Mouse (Mus musculus): Measurements from ENCODE around the gene Ttc28. TPM values are rescaled to one million over a fixed set of nuclear protein-coding genes. Genes with fewer than 3 reads are reported as not detected.

Ttc28 gene
- polyA plus RNA-seq, 1 experiment from 2014 or later, result 9.0 TPM

DNA sequence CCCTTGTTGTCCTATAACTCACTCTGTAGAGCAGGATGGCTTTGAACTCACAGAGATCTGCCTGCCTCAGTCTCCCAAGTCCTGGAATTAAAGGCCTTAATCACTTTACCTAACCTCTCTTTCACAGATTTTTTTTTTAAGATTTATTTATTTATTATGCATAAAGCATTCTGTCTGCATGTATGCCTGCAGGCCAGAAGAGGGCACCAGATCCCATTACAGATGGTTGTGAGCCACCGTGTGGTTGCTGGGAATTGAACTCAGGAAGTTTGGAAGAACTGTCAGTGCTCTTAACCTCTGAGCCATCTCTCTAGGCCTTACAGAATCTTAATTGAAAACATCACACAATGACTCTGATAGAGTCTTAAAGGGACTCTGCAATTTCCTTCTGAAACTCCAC is 26.6 kb upstream of the Ttc28 start:
- peaks cover 4% of the 10 kb centered on the region; the same call in 1 of the 2 replicates for H3K36me3 ChIP-seq (ENCODE audit: control insufficient read depth, insufficient read depth, low read length)
- 85% methylated on average over 1 of the region's 1 CpGs for WGBS

DNA sequence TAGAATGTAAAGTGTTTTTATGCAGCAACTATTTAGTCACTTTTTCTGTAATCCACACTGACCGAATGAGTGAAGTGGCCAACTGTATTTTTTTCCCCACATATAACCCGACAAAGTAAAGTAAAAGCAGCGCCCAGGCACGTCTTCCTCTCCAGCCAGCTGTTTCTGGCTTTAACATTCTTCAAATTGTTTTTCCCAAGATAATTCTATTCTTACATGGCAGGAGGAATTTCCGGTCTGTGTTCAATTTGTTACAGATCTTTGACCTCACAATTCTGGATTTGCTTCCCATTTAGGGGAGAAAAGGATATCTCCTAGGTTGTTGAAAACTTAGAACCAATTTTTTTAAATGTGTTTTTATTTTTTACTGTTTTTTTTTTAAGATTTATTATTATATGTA is 22.5 kb upstream of the Ttc28 start:
- no peak overlapping the region for H3K27ac ChIP-seq (ENCODE audit: low read length)

More for the DNA sequence above, 26.6 kb upstream of the Ttc28 start:
- no peak overlapping the region for H3K9ac ChIP-seq (ENCODE audit: low read length)
- no peak overlapping the region for H3K27ac ChIP-seq (ENCODE audit: low read length)
- no peak for ATAC-seq (ENCODE audit: insufficient read depth, low FRiP score)
- H3K27me3 ChIP-seq (ENCODE audit: control insufficient read depth, insufficient read depth, low read length), result no peaks in the 10 kb centered on the region
- no peaks in the 10 kb centered on the region for H3K9me3 ChIP-seq (replicated peaks; ENCODE audit: control insufficient read depth, low read length)
- no peaks in the 10 kb centered on the region for H3K4me1 ChIP-seq (ENCODE audit: control insufficient read depth, insufficient read depth, low read length)
- H3K4me2 ChIP-seq (ENCODE audit: low read depth, low read length), result no peak overlapping the region
- no peak overlapping the region for H3K4me3 ChIP-seq (replicated peaks; ENCODE audit: low read length)

DNA sequence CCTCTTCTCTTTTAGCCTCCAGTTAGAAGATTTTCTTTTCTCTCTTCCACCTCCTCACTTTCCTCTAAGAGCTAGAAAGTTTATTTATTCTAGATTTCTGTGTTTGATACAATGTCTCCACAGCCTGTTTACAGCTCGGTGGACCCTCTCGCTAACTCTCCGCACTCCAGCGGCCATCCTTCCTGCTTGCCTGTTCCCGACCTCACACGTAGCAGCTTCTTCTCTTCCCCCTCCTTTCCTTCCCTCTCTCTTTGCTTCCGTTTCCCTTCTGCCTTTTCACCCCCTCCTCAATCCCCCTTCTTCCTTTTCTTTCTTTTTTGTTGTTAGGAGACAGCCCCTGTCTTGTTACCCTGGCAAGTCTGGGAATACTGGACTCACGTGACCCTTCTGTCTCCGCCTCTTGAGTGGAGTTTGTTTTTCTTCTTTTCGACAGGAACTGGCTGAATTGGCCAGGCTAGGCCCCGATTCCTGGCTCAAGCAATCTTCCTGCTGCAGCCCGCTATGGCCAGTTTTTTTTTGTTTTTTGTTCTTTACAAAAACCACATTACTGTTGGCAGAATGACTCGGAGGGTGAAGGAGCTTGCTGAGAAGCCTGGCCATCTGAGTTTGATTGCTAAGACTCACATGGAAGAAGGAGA is 20.5 kb upstream of the Ttc28 start:
- peak overlapping the region; percentile 78 for H3K27ac ChIP-seq (ENCODE audit: low read length)
- peak overlapping the region; percentile 47 for H3K4me2 ChIP-seq (ENCODE audit: low read depth, low read length)
- ATAC-seq (ENCODE audit: insufficient read depth, low FRiP score), result peak; percentile 83
- H3K9me3 ChIP-seq (replicated peaks; ENCODE audit: control insufficient read depth, low read length), result no peaks in the 10 kb centered on the region
- H3K9ac ChIP-seq (ENCODE audit: low read length), result peak overlapping the region; percentile 48; the same call in 1 of the 2 replicates
- H3K4me3 ChIP-seq (replicated peaks; ENCODE audit: low read length), result peak overlapping the region; percentile 27
- no peaks in the 10 kb centered on the region for H3K4me1 ChIP-seq (ENCODE audit: control insufficient read depth, insufficient read depth, low read length)
- H3K36me3 ChIP-seq (ENCODE audit: control insufficient read depth, insufficient read depth, low read length), result no peaks in the 10 kb centered on the region
- WGBS, result 15% methylated on average over 13 of the region's 13 CpGs
- H3K27me3 ChIP-seq (ENCODE audit: control insufficient read depth, insufficient read depth, low read length), result no peaks in the 10 kb centered on the region

More for the DNA sequence above, 22.5 kb upstream of the Ttc28 start:
- no peaks in the 10 kb centered on the region for H3K9me3 ChIP-seq (replicated peaks; ENCODE audit: control insufficient read depth, low read length)
- no peaks in the 10 kb centered on the region for H3K36me3 ChIP-seq (ENCODE audit: control insufficient read depth, insufficient read depth, low read length)
- no peak overlapping the region for H3K9ac ChIP-seq (ENCODE audit: low read length)
- no peaks in the 10 kb centered on the region for H3K4me1 ChIP-seq (ENCODE audit: control insufficient read depth, insufficient read depth, low read length)
- no peak for ATAC-seq (ENCODE audit: insufficient read depth, low FRiP score)
- no peak overlapping the region for H3K4me2 ChIP-seq (ENCODE audit: low read depth, low read length)
- H3K4me3 ChIP-seq (replicated peaks; ENCODE audit: low read length), result no peak overlapping the region
- 53% methylated on average over 5 of the region's 5 CpGs for WGBS
- H3K27me3 ChIP-seq (ENCODE audit: control insufficient read depth, insufficient read depth, low read length), result no peaks in the 10 kb centered on the region

DNA sequence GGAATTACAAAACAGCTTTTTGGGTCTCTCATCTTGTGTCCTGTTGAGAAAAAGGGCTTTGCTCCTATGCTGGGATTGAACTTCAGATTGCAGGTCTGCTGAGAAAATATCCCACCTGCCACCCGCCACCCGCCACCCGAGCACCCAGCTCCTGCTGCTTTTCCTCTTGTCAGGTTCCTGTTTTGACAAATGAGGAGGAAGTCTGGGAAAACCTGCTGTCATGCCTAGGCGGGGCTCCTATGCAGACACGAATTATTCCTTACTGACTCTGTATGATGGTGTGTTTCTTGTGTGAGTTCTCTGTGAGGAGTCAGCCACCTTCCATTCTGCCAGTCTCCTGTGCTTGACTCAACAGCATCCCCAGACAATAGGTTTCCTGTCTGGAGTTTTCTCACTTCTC is 19.2 kb upstream of the Ttc28 start:
- Histone ChIP-seq H3K9ac (ENCODE audit: low read length) (no peak overlapping the region), H3K4me2 (ENCODE audit: low read depth, low read length) (no peak overlapping the region), H3K27ac (ENCODE audit: low read length) (no peak overlapping the region), H3K4me1 (ENCODE audit: control insufficient read depth, insufficient read depth, low read length) (no peaks in the 10 kb centered on the region), H3K4me3 (replicated peaks; ENCODE audit: low read length) (no peak overlapping the region), H3K9me3 (replicated peaks; ENCODE audit: control insufficient read depth, low read length) (no peaks in the 10 kb centered on the region), H3K27me3 (ENCODE audit: control insufficient read depth, insufficient read depth, low read length) (no peaks in the 10 kb centered on the region), H3K36me3 (ENCODE audit: control insufficient read depth, insufficient read depth, low read length) (no peaks in the 10 kb centered on the region)
- 73% methylated on average over 5 of the region's 5 CpGs for WGBS
- no peak for ATAC-seq (ENCODE audit: insufficient read depth, low FRiP score)

DNA sequence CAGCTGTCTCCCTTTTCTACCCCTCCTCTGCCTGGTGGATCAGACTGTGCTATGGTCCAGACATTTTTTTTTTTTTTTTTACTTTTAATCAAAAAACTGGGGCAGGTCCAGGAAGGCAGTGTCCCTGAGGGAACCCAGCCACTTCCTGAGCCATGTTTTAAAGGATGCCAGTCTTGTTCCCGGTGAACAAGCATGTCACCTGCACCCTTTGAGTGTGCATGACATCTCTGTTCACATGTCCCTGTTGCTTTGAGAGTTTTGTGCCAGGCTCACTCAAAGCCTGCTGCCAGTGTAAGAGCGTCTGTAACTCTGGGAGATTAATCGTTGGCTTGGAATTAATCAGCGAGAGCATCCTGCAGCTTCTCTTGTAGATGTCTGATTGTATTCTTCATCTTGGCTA is 11.1 kb upstream of the Ttc28 start:
- H3K4me3 ChIP-seq (replicated peaks; ENCODE audit: low read length), result no peak overlapping the region
- H3K4me2 ChIP-seq (ENCODE audit: low read depth, low read length), result no peak overlapping the region
- H3K27me3 ChIP-seq (ENCODE audit: control insufficient read depth, insufficient read depth, low read length), result no peaks in the 10 kb centered on the region
- no peak for ATAC-seq (ENCODE audit: insufficient read depth, low FRiP score)
- H3K9ac ChIP-seq (ENCODE audit: low read length), result no peak overlapping the region
- H3K4me1 ChIP-seq (ENCODE audit: control insufficient read depth, insufficient read depth, low read length), result peaks cover 2% of the 10 kb centered on the region; the same call in 1 of the 2 replicates
- peaks cover 5% of the 10 kb centered on the region; the same call in 1 of the 2 replicates for H3K36me3 ChIP-seq (ENCODE audit: control insufficient read depth, insufficient read depth, low read length)
- 56% methylated on average over 4 of the region's 4 CpGs for WGBS
- no peaks in the 10 kb centered on the region for H3K9me3 ChIP-seq (replicated peaks; ENCODE audit: control insufficient read depth, low read length)
- H3K27ac ChIP-seq (ENCODE audit: low read length), result peak overlapping the region; percentile 78

DNA sequence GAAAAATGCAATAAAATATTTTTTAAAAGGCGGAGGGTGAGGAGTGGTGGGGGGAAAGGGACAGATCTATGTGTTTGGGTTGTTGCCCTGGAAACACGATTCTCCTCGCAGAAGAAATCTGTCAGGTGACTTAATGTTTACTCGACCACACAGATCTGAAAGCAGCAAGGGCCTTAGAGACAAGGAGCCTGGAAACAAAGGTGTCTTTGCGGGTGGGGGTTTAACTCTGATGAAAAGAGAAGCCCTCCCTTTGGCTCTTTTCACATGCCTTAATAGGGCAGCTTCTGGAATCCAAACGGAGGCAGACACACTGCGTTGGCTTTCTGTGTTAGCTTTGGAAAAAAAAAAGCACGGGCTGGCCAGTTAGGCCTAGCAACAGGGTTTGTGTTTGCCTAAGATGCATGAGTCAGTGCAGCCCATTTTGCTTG is 10.3 kb upstream of the Ttc28 start:
- Histone ChIP-seq H3K4me3 (replicated peaks; ENCODE audit: low read length) (no peak overlapping the region), H3K9me3 (replicated peaks; ENCODE audit: control insufficient read depth, low read length) (no peaks in the 10 kb centered on the region), H3K9ac (ENCODE audit: low read length) (peak overlapping the region; percentile 27; the same call in 1 of the 2 replicates), H3K36me3 (ENCODE audit: control insufficient read depth, insufficient read depth, low read length) (peaks cover 5% of the 10 kb centered on the region; the same call in 1 of the 2 replicates), H3K27ac (ENCODE audit: low read length) (peak overlapping the region; percentile 78), H3K27me3 (ENCODE audit: control insufficient read depth, insufficient read depth, low read length) (no peaks in the 10 kb centered on the region), H3K4me1 (ENCODE audit: control insufficient read depth, insufficient read depth, low read length) (peaks cover 2% of the 10 kb centered on the region; the same call in 1 of the 2 replicates), H3K4me2 (ENCODE audit: low read depth, low read length) (0 out of 2 replicates have a peak overlapping the region, but pooled peaks have one; percentile 6)
- ATAC-seq (ENCODE audit: insufficient read depth, low FRiP score), result peak; percentile 72; the same call in 1 of the 2 replicates
- 17% methylated on average over 8 of the region's 8 CpGs for WGBS

DNA sequence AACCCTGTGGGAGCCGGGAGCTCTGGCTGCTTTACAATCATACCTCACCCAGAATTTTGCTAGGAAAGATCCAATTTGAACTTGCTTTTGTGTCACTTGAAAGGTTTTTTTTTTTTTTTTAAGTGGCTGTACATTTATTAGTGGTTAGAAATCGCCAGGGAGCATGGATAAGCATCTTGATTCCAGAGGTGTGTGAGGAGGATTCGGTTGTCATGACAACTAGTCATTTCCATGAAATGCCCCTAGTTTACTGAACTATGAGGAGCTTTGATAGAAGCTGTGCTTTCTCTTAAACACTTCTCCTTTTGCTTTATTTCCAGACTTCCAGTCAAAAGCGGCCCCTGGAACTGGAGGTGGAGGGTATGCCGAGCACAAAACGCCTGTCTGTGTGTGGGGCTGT is 6.4 kb upstream of the Ttc28 start:
- no peak overlapping the region for H3K9ac ChIP-seq (ENCODE audit: low read length)
- H3K27ac ChIP-seq (ENCODE audit: low read length), result no peak overlapping the region
- H3K27me3 ChIP-seq (ENCODE audit: control insufficient read depth, insufficient read depth, low read length), result no peaks in the 10 kb centered on the region
- H3K9me3 ChIP-seq (replicated peaks; ENCODE audit: control insufficient read depth, low read length), result no peaks in the 10 kb centered on the region
- 0 out of 2 replicates have a peak, but pooled peaks cover 2% of the 10 kb centered on the region for H3K36me3 ChIP-seq (ENCODE audit: control insufficient read depth, insufficient read depth, low read length)
- H3K4me1 ChIP-seq (ENCODE audit: control insufficient read depth, insufficient read depth, low read length), result peaks cover 2% of the 10 kb centered on the region; the same call in 1 of the 2 replicates
- WGBS, result 94% methylated on average over 6 of the region's 6 CpGs
- no peak overlapping the region for H3K4me2 ChIP-seq (ENCODE audit: low read depth, low read length)
- H3K4me3 ChIP-seq (replicated peaks; ENCODE audit: low read length), result no peak overlapping the region
- ATAC-seq (ENCODE audit: insufficient read depth, low FRiP score), result no peak

DNA sequence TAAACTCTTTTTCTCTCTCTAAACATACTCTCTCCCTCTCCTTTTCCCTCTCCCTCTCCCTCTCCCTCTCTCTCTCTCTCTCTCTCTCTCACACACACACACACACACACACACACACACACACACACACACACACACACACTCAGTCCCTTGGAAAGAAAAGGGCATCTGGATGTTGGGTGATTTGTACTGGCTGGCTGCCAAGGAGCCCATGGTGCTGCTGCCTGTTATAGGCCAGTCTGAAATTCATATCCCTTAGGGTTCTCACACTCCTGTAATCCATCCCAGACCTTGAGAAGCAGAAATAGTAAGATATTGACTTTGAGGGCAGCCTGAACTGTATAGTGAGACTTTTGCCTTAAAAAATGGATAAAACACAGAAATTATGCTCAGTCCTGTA is 4.9 kb upstream of the Ttc28 start:
- Histone ChIP-seq H3K27ac (ENCODE audit: low read length) (no peak overlapping the region), H3K4me2 (ENCODE audit: low read depth, low read length) (no peak overlapping the region), H3K27me3 (ENCODE audit: control insufficient read depth, insufficient read depth, low read length) (no peaks in the 10 kb centered on the region), H3K4me1 (ENCODE audit: control insufficient read depth, insufficient read depth, low read length) (peaks cover 2% of the 10 kb centered on the region; the same call in 1 of the 2 replicates), H3K4me3 (replicated peaks; ENCODE audit: low read length) (no peak overlapping the region), H3K9me3 (replicated peaks; ENCODE audit: control insufficient read depth, low read length) (no peaks in the 10 kb centered on the region), H3K36me3 (ENCODE audit: control insufficient read depth, insufficient read depth, low read length) (0 out of 2 replicates have a peak, but pooled peaks cover 2% of the 10 kb centered on the region), H3K9ac (ENCODE audit: low read length) (no peak overlapping the region)
- no peak for ATAC-seq (ENCODE audit: insufficient read depth, low FRiP score)

DNA sequence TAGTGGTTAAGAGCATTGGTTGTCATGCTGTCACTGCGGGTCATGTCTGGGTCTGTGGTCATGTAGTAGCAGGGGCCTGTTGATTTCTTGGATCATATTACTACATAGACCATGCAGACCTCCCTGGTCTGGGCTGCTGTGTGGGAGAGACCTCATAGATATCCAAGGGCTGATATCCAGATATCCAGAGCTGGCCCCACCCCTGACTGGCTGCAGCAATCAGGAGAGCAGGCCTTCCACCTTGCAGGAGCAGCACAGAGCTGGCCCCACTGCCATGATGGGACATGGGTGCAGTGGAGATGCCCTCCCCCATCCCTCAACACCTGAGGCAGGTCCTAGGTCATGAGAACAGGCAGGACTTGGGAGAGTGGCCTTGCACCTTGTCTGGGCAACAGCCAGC is 4.3 kb upstream of the Ttc28 start:
- no peaks in the 10 kb centered on the region for H3K9me3 ChIP-seq (replicated peaks; ENCODE audit: control insufficient read depth, low read length)
- no peak overlapping the region for H3K27ac ChIP-seq (ENCODE audit: low read length)
- ATAC-seq (ENCODE audit: insufficient read depth, low FRiP score), result no peak
- H3K4me2 ChIP-seq (ENCODE audit: low read depth, low read length), result no peak overlapping the region
- 0 out of 2 replicates have a peak, but pooled peaks cover 2% of the 10 kb centered on the region for H3K36me3 ChIP-seq (ENCODE audit: control insufficient read depth, insufficient read depth, low read length)
- H3K27me3 ChIP-seq (ENCODE audit: control insufficient read depth, insufficient read depth, low read length), result no peaks in the 10 kb centered on the region
- no peak overlapping the region for H3K4me3 ChIP-seq (replicated peaks; ENCODE audit: low read length)
- WGBS, result 82% methylated on average over 1 of the region's 1 CpGs
- no peak overlapping the region for H3K9ac ChIP-seq (ENCODE audit: low read length)
- peaks cover 2% of the 10 kb centered on the region; the same call in 1 of the 2 replicates for H3K4me1 ChIP-seq (ENCODE audit: control insufficient read depth, insufficient read depth, low read length)
